Mouse (Mus musculus) kidney, adult 8-10 months (tissue): ENCODE measurements at regions not wholly inside any gene's neighbourhood (a gene's known extent, or its start where the extent isn't known, plus 50 kb on each side); places are given as distances from the start of the nearest gene placed in this dataset.

ENCODE experiments used
- DNase-seq, 2 experiments: peaks; one replicate each; pipeline ENCODE4 v3.0.0; 2022

DNA sequence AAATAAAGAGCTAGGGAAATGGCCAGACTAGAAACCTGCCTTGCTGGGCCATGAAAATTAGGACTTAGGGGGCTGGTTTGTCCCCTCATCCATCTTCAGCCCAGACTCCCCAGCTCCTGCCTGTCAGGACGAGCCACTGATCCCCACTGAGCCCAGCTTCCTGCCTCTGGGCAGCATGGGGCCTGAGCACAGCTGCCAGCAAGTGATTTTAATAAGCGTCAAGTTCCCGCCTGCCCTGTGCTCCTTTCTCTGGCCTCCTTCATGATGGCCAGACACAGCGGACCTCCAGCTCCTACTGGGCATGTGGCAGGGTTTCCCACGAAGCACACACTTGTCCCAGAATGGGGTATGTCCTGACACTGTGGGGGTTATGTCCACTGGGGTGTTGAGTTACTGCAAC is 139.1 kb upstream of the Irx3 start:
- no peak for DNase-seq

DNA sequence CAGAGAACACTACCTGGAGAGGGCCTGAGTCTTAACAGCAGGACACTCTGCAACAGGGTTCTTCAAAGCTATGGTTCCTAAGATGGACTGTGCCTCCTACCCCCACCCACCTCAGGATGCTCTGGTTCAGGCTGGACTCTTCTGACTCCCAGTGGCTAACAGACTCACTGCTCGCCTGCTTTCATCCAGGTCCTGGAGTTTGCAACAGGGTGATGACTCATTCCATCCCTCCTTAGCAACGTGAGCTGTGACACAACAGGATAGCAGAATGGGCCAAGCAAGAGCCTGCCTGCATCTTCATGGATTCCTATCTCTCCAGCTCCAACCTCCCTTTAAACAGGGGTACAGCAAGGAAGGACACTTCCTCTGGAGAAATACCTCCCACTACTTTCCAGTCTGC is 135.4 kb upstream of the Irx3 start:
- DNase-seq = no peak

DNA sequence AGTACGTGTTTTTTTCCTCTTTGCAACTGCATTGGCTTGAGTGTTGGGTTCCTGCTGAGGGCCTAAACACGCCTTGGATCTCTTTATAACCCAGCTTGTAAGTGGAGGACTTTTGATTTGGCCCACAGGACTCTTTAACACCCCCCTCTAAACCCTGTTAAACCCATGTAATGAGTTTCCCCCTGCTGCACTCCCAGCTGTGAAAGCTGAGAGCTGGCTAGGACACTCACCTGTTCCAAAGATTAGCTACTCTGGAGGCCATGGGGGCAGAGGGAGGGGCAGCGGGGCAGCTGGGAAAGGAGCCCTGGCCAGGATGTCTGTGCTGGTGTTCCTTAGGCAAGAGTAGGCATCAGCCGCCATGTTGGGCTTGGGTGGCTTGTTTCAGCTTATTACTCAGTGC is 128.7 kb upstream of the Irx3 start:
- DNase-seq = no peak

DNA sequence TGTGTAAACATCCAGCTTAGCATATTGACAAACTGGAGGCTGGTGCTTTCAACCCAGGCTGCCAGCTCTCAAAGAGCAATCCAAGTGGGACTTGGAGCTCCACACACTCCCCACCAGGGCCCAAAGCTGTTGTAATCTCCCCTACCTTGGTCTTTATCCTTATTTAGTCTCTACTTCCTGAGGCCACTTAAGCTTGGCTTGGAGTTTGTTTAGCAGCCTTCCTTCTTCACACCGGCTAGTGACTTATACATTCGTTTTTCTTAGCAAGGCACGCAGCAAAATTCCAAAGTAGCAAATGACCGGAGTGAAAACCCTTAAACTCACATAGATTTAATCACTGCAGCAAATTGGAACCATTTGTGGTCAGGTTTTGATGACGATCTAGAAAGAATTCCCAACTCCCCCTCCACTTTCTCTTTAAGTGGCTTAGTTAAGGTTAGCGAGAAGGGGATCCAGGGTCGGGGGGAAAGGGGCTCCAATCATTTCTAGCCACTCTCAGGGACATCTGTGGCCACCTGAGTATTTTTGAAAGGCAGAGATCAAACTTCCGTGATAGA is 124.2 kb upstream of the Irx3 start:
- DNase-seq = no peak

DNA sequence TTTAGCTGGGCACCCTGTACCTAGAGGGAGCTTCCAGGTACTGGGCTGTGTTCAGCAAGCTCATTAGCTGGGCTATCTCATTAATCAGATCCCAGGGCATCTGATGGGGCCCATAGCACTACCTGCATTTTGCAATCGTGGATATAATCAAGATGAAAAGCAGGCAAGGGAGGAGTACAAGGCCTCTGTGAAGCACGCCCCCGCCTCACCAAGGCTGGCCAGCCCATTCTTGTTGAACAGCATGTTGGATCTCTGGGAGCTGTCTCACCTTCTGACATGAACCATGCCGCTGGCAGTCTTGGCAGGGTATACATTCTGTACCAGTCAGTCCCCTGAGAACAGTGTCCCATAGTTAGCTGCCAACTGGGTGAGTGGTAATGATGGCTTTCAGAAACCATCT is 122.3 kb upstream of the Irx3 start:
- no peak for DNase-seq

DNA sequence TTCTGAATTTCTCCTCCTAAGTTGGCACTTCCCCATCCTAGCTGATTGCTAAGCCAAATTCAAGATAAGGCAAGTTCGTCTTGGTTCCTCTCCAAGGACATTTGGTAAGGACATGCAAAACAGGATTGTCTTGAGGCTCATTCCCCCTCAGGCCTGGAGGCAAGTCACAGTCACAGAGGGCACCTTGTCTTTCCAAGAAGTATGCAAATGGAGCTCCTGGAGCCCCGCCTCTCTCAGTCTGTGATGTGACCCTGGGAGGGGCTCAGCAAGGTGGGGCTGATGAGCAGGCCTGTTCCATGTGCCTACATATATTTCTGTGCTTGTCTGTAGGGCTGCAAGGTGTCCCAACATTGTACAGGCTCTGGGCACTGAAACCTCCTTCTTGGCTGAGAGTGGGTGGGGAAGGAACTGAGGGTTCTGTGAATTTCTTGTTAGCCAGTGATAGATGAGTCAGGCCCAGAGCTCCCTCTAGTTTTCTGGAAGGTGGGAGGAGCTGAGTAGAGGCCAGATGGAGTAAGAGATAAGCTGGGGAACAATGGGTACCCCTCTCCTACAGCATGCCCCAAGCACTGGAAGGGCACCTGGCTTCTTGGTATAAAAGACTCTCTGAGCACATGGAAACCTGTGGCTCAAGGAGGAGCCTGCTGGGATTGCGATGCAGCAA is 120.5 kb upstream of the Irx3 start:
- no peak for DNase-seq

DNA sequence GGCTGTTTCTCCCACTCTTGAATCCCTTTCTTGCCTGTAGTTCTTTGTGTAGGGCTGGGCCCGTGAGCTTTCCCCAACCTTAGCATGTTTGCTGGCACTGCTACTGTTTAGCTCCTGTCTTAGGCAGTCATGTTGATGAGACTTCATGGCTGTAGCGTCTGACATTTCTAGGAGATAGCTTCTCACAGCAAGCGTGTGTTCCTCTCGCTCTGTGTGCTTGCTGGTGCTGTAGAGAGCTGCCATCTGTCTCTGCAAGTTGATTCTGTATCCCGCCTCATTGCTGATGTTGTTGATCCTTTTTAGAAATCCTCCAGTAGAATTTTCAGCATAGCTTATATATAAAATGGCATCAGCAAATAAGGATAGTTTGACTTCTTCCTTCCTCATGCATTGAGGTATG is 116.0 kb upstream of the Irx3 start:
- no peak for DNase-seq

DNA sequence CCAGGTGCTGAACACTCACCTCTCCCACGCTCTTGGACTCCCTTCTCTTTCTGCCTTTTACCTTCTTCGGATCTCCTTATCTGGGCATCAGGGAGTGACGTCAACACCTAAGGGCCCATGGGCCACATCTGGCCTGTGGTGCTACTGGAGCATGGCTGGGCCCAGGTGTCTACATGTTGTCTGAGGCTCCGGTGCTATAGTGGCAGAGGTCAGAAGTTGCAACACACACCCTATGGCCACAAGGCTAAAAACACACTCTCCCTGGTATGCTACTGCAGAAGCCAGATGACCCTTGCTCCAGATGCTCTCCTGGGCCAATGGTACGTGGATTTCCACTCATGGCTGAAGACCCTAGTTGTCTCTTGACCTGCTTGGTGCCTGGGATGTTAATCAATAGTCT is 112.1 kb upstream of the Irx3 start:
- DNase-seq = no peak

DNA sequence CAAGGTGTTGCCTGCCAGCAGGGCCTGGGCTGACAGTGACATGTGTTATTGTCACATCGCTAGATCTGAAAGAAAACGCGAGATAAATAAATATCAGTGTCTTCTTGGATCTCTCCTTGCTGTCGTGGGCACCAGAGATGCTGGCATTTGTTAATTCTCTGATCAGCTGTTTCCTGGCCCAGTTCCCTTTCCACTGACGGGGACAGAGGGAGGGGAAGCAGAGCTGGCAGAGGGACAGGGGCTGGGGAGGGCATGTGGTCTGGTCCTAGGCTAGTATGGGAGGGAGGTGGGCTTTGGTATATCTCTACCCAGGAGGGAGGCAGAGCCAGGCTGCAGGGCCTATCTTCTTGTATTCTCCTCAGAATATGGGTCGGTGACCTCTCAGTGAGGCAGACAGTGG is 111.3 kb upstream of the Irx3 start:
- DNase-seq = no peak

DNA sequence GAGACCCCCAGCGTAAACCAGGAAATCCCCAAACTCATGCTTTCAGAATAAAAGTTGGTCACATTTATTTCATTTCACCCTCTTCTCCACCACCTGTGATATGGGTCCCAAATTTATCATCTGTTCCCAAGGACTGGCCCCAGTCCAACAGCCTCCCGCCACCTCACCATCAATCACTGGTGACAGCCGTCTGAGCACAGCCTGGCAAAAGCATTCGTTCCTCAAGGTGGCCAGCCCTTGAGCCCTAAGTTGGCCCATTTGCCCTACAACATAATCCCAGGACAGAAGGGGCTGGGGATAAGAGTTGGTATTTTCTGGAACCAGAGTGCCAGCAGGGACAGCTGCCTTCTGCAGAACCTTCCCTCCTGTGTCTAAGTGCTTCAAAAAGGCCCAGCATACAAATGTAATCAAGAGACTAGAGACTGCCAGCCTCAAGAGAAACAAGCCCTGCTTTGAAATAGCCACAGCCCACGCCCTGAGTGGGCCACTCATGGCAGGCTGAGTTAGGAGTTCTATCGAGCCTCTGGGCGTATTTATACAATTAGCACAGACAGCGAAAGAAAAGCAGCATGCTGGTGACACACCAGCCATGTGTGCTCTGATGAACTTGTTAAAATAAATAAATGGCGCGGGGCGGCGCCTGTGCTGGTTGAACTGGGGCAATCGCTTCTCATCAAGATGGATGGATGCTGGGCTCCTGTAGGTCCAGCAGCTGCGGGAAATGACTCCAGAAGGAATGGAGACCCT is 107.9 kb upstream of the Irx3 start:
- DNase-seq = no peak

DNA sequence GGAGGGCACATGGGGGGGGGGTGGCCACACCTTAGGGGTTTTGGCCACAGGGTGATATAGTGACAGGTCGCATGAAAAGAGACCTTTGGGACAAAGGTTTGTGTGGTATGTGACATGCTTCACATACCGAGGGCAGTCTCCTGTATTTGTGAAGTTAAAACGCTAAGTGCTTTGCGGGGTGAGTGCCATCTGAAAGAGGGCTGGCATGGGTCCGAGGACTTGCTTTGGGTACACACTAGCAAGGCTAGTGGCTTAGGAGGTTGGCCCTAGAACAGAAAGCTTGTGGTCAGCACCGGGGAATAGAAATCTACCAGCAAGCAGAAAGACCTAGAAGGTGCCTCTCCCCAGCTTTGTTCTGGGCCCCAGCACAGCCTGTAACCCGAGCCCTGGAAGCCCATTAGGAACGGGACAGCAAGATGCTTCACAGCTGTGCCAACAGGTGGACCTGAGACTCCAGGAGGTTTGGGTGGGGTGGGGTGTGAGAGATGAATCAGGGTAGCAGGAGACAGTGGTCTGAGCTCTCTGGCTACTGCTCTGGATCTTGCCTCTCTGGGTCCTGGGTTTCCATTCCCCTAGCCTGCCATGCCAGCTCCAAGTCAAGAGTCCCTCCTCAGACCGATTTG is 107.0 kb upstream of the Irx3 start:
- no peak for DNase-seq

DNA sequence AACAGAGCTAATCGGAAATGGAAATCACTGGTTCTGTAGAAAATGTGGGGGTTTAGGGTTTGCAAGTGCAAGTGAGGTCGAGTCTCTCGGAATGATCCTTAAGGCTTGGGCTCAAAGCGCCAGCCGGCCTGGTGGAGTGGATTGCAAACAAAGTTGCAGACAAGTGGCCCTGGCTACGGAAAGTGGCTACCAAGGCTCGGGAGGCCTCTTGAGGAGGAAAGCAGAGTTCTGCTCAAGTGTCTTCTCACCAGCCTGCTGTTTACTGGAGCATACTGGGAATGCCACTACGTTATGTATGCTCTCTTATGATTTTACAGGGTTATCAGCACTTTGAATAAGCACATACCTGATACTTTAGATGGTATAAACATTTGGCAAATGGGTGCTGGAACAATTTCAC is 105.3 kb upstream of the Irx3 start:
- no peak for DNase-seq

DNA sequence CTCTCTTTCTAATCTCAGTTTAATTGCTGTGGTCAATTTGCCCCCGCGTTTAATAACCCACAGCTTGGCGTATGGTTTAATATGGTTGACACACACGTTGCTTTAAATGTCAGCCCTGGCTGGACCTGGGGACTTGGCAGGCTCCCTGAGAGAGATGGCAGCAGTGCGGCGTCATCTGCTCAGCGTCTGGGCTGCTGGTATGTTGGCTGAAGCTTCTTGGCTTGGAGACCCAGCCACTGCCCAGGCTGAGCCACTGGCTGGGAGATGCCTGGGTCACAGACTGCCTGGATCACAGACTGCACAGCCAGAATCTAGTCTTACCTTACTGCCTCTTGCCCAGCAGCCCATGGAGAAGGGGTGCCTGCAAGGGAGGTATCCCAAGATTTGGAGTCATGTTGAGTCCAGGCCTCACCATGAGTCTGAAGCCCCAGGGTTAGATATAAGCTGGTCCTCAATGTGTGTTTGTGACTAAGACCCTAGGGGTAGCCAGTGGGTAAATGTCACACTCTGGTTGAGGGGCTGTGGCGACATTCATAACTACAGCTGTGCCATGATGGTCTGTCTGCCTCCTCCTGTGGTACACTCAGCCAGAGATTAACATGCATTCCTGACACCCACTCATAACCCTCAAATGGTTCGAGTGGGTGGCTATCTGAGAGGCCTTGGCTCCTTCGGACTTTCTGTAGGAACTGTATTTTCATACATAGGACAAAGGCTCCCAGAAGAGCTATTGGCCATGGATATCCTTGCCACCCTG is 99.8 kb upstream of the Irx3 start:
- no peak for DNase-seq

DNA sequence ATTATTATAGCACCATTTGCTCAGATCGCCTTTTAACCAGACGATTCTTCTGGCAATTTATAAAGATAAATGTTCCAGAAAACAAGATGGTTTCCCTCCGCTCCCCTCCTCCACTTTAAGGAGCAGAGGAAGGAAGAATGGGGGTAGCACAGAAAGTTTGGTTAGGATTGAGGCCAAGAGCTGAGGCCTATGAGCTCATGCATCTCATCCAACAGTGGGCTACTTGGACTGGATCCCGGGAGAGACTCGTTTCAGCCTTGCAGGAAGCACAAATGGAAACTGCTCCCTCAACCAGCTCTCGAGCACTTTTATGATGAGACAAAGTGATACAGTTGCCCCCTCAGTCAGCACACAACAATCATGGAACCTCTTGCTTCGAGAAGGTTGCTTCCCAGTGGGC is 97.9 kb upstream of the Irx3 start:
- DNase-seq = no peak

DNA sequence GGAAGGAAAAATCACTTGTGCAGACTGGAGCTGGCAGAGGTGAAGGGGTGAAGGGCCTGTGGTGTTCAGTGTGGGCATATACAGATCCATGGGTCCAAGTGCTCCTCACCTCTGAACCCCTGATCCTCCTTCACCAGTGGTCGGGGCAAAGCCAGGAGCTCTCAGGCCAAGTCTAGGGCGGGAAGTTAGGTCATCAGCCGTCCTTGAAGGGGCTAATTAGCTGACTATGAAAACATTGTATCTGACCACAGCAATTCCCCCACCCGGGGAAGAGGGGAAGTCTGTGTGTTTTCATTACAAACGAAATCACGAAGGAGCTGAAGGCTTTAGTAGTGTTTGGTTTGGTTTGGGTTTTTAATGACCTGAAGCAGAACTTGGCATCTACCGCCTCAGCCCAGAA is 95.5 kb upstream of the Irx3 start:
- DNase-seq = no peak

DNA sequence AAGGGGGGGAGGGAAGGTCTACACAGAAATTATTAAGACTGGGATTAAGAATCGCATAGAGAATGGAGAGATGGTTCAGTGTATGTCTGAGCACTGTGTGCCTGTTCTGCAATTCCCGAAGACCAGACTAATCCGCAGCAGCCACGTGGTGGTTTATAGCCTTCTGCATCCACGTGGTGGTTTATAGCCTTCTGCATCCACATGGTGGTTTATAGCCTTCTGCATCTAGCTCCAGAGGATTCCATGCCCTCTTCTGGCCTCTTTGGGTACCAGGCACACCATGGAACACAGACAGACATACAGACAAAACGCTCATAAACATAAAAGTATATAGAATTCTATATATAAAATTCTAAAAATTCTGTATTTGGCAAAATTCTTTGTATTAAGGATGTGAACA is 94.1 kb upstream of the Irx3 start:
- DNase-seq = no peak

DNA sequence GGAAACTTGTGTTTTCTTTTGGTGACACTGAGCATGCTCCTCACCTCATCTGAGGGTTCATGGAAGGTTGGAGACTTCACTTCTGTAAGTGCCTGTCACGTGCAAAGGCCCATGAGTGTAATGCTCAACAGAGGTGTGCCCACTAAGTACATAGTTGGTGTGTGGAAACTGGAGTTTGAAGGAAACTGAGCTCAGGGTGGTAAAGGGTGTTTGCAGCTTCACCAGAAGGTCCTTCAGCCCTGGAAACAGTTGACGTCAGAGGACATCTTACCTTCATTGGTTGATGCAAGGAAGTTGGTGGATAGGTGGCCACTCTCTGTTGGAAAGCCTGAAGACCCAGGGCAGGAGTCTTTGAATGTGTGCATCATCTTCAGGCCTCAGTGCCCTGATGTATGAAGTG is 83.0 kb upstream of the Irx3 start:
- DNase-seq = no peak

DNA sequence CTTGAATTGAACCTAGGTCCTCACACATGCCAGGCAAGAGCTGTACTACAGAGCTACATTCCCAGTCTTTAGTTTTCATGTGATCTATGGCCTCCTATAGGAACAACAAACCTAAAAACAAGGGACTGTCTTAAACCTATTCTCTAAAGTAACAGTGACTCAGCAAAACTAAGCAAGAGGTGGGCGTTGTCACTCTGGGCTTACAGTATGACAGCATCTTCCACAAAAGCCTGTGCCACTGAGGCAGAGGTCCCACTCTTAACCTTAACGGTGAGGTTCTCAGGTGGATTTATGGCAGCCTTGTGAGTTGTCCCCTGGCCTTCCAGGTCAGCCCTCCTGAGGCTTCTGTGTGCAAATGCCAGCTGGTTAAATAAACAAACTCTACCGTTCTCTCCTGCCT is 82.5 kb upstream of the Irx3 start:
- DNase-seq = no peak

DNA sequence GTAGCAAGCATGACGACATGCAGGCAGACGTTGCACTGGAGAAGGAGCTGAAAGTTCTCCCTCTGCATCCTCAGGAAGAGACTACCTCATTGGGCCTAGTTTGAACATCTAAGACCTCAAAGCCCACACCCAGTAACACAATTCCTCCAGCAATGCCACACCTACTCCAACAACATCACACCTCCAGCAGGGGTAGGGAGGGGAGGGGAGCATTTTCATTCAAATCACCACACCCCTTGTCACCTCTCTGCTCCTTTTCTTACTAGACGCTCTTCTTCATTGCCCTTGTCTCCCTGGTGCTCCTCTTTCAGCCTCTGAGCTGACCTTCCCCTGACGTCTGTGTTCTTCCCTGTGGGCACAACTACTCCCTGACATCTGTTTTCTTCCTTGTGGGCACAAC is 81.1 kb upstream of the Irx3 start:
- DNase-seq = no peak

DNA sequence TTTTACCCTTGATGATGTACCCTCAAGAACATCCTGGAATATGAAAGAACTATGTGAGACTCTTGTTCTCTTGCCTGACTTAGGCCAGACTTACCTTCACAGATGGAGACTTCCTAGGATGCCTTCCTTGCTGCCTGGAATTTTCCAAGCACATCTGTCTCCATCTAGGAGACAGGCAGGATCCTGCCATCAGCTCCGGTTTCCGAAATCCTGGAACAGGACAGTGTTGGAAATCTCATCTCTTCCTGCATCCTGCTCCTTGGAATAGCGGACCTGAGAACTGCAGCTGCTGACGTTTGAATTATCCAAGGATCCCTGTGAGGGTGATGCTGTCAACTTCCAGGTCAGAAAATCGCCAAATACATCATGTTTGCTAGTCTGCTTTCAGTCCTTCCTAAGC is 77.0 kb upstream of the Irx3 start:
- peak; percentile 39 to 47 for DNase-seq

DNA sequence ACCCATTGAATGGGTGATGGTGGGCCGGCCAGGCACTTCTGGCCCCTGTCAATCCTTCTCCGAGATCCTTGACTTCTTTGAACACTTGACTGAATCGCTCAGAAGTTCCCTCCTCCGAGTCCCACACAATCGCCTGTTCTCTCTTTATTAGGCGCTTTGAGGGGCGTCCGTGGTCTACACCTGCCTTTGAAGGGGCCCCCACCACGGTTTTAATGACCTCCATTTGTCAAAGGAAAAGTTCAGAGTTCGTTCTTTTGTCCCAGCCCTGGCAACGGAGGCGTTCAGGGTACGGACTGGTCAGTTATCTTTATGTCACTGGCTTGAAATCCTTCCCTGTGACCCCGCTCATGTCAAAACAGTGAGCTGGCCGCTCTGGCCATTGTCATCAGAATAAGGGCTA is 74.3 kb upstream of the Irx3 start:
- no peak for DNase-seq

DNA sequence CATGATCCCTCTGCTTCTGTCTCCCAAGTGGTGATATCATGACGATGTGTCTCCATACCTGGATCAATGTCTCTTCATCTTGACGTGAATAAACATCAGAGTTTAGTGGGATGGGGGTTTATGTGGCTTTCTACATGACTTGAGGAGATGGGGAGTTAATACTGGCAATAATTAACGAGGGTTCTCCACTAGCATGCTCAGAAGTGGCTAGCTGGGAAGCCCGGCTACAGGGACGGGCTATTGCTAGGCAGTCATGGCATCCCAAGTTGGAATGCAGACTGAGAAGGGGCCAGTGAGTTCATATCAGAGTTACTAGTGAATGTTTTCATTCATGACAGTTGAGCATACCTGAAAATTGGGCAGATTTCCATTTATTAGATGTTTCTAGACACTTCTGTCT is 71.4 kb upstream of the Irx3 start:
- peak; percentile 28 to 31 for DNase-seq
